Mouse (Mus musculus) gastrocnemius, postnatal 14 days (tissue): ENCODE measurements around the gene Prr14l. TPM values are rescaled to one million over a fixed set of nuclear protein-coding genes. Genes with fewer than 3 reads are reported as not detected.
"Not testable (repeated sequence)": the region's sequence is repeated elsewhere in the genome, so short reads cannot be mapped to it uniquely, and the experiment has no call there.

Source experiments
- DNase-seq: peaks from one replicate; pipeline ENCODE4 v3.0.0; 2021; ENCODE audit warnings: mixed read lengths
- intact Hi-C: fragments of 180-260 bp; cut with DNase I; formaldehyde crosslinking; loops from one replicate; pipeline ENCODE4 v1.15.1; 2025; ENCODE audit warnings: low total_unique reads
- long read RNA-seq, 2 experiments: library from polyadenylated mRNA; stranded (forward); transcript quantifications; one replicate each; pipeline ENCODE4 v2.0.0; 2021
- total RNA-seq, 2 experiments: library from RNA; stranded (reverse); gene quantifications; 2 replicates each; pipeline ENCODE4 v1.2.3; 2021

Prr14l gene
- total RNA-seq = 1 to 10 TPM; 6.1 to 6.9 TPM
- long read RNA-seq, experiment 1, partial matches to known transcripts = 0 of 2 reads
- long read RNA-seq, experiment 1, other reads (novel, unspliced or antisense) = 2 of 2 reads
- long read RNA-seq, experiment 2, partial matches to known transcripts = 0 of 1 reads
- long read RNA-seq, experiment 2, other reads (novel, unspliced or antisense) = 1 of 1 reads

DNA sequence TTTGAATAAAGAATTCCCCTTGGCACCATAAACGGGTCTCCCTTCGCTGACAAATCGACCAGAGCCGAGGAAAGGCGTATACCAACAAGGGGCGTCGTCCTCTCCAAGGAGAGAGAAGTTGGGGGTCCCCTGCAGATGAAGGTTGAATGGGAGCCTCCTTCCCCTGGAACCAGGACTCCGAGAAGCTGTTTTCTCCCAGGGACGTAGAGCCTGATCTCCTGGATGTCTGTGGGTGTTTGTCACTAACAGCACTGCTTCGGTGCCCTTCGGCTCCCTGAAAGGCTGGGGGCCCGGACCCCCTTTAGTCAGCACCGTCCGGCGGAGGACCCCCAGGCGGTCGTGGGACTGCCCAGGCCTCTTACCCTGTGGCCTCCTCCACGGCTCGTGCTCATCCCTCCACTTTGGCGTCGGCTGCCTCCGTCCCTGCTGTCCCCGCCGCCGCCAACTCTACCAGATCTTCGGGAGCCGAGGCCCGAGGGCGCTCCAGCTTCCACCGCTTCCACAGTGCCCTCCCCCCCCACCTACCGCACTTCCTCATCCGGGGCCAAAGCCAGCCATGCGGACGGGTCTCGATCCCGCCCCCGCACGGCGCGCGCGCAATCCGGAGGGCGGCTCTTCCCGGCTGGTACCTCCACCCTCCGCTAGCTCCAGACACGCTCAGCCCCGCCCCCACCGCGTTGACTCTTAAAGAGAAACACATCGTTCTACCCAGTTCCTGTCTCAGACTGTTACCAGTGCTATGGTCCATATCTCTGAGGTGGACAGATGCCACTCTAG, at the start of gene Prr14l:
Gene Prr14l (minus strand): TSS at position 526 of the 777 bp plus-strand sequence.
- peak; percentile 98 for DNase-seq
- intact Hi-C loops = loop anchor here (10.0 kb wide), 1 partner anchor 69 kb away; the partner anchor contains the start of gene Pisd

DNA sequence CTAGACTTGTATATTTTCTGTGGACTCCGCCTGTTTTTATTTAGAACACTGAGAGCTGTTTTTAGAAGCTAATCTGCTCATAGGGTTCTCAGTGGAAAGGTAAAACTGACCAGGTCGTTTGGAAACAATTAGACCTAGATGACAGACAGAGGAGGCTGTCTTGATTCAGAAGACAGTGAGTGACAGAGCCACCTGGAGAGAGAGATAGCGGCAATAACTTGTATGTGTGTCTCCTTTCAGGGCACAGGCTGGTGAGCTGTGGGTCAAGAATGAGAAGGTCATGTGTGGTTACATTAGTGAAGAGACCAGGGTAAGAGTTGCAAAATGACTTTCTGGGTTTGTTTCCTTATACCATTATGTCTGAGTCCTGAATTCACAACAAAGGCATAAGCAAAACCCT, 32.7 kb upstream of the Prr14l start:
- no peak for DNase-seq
- intact Hi-C loops = no loop called here

DNA sequence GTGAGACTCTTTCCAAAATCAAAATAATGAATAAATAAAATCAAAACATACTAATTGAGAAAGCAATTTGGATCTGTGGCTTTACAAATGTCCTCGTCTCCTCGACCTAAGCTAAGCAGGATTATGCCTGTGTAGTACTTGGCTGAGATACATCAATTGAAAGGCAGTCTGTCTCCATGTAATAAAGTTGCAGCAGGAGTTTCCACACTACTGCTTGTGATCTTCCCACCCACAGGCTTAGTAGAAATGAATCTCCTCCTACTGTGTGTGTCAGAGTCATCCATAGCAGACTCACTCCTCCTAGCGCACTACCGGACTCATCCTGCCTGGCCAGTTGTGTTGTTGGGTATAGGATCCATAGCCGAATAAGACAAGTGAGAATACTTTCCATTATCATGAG, 18.3 kb upstream of the Prr14l start:
- DNase-seq = no peak
- intact Hi-C loops = no loop called here

DNA sequence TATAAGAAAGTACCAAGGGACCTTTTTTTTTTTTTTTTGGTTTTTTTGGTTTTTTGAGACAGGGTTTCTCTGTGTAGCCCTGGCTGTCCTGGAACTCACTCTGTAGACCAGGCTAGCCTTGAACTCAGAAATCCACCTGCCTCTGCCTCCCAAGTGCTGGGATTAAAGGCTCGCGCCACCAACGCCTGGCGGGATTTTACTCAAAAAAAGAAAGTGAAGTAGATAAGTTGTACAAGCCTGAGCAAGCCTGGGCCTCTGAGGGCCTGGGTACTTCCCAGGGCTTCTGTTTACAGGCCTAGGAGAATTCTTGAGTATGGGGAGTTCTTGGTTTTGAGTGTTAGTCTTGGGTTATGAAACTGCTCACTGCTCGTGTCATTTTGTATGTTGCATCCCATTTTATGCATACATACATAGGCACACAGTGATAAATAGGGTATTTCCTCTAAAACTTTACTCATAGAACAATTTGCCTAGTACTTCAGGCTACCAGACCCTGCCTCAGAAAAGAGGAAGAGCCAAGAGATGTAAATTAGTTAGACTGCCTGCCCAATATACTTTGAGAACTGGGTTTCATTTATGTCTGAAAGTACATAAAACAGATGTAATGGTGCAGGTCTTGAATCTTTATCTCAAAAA, 15.5 kb upstream of the Prr14l start:
- intact Hi-C loops = no loop called here
- DNase-seq = no peak

DNA sequence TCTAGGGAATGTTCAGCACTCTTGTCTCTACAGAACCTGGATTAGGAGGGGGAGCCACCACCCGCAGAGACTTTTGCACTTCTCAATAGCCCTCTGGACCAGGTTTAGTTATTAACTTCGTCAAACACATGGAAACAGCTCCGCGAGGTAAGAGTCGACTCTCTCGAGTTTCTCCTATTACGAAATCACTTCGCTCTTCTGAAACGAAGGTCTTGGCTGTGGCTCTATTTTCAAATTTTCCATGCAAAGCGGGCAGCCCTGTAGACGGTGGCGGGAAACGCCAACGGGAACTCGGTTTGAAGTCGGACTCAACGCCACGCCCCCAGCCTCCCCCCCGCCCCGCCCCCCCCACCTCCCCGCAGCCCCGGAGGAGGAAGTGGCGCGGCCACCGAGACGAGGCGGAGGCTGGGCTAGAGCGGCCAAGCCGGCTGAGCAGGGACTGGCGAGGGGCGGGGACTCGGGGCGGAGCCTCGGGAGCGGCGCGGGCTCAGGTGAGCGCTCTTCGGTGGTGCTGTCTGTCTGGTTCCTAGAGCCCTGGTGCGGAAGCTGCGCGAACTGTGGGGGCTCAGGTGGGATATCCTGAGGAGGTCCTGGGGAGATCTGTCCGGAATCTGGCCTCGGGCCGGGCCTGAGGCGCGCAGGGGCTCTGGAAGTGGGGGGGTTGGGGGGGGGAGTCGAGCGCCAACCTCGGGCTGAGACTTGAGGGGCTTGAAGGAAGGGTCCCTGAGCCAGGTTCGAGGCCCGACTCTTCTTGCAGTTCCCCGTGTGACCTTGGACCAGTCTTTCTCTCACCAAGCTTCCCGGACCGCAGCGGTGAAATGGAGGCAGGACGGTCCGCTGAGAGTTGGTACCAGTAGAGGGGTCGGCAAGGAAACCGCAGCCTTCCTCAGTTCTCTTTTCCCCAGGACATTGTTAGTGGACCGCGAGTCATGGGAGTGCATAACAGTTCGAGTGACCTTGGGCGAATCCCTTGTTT, 9.5 kb upstream of the Prr14l start, which contains the start of gene Depdc5:
Gene Depdc5 (plus strand): TSS at position 449 of the 976 bp plus-strand sequence.
- intact Hi-C loops = no loop called here
- DNase-seq = peak; percentile 95

DNA sequence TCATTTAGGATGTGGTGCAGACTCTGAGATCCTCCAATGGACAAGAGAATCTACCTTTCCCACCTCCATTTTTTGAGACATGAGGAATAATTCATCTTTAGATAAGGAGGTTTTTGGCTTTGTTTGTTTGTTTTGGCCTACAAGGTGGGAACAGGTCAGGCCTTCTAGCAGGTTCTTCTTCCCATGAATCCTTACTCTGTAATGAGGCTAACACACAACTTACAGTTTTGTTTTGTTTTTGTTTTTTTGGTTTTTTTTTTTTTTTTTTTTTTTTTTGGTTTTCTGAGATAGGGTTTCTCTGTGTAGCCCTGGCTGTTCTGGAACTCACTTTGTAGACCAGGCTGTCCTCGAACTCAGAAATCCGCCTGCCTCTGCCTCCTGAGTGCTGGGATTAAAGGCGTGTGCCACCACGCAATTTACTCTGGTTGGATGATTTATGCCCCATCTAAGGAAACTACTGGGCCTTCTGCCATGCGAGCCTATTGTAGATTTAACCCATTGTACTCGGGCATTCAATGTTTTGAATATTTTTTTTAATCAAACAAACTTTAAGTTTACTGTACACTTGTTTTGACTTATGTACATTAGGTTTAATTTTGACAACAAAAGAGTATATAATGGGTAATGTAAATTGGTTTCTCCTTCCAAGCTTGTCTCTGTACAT, 8.5 kb upstream of the Prr14l start:
- no peak for DNase-seq
- intact Hi-C loops = no loop called here

DNA sequence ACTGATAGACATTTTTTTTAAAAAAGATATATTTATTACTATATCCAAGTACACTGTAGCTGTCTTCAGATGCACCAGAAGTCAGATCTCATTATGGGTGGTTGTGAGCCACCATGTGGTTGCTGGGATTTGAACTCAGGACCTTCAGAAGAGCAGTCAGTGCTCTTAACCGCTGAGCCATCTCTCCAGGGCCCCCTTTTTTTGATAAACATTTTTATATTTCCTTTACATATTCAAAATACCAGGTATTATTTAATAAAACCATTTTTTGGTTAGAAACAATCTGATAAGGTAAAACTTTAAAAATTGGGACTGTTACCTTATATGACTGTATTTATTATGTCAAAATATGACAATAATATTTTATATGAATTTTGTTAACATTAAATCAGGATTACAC, 7.0 kb upstream of the Prr14l start:
- no peak for DNase-seq
- intact Hi-C loops = no loop called here

DNA sequence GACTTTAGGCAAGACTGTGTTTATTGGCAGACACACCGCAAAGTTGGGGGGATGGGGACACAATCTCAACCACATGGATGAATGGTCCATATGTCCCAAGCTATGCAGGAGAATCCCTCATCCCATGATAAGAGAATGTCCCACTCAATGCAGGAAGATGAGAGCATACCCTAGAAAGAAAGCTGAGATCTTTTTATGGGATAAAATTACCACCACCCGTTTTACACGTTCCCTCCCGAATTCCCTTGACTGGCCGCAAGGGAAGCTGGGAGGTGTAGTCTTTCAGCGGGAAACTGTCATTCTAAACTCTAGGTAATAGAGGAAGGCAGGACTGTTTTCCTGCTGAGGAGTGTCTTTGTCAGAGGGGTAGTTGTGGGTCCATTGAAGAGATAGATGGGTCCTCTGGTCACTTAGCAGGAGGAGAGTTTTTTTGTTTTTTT, 3.7 kb upstream of the Prr14l start:
- peak; percentile 30 for DNase-seq
- intact Hi-C loops = loop anchor here (10.0 kb wide), 1 partner anchor 73 kb away; the partner anchor contains the start of gene Pisd

DNA sequence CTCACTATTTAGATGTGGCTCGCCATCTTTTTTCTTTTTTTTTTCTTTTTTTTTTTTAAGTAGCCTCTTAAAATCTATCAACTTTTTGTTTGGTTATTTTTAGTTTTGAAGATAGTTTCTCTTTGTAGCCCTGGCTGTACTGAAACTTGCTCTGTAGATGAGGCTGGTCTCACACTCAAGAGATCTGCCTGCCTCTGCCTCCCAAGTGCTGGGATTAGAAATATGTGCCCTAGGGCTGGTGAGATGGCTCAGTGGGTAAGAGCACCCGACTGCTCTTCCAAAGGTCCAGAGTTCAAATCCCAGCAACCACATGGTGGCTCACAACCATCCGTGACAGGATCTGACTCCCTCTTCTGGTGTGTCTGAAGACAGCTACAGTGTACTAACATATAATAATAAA, 1.2 kb upstream of the Prr14l start:
- intact Hi-C loops = loop anchor here (10.0 kb wide), 1 partner anchor 70 kb away; the partner anchor contains the start of gene Pisd
- not testable (repeated sequence) for DNase-seq

DNA sequence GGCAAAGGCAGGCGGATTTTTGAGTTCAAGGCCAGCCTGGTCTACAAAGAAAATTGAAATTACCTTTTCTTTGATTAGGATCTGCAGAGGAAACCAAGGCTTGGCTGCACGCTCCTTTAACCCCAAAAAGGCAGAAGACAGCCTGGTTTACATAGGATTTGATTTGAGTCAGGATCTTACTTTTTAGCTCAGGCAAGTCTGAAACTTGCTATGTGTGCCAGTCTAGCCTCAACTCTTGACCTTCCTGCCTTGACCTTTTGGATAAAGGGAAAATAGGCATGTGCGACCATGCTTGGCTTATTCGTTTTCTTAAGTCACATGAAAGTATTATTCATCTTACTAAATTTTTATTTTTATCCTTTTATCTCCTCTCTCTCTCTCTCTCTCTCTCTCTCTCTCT, 762 bp upstream of the Prr14l start:
- intact Hi-C loops = loop anchor here (10.0 kb wide), 1 partner anchor 70 kb away; the partner anchor contains the start of gene Pisd
- no peak for DNase-seq

DNA sequence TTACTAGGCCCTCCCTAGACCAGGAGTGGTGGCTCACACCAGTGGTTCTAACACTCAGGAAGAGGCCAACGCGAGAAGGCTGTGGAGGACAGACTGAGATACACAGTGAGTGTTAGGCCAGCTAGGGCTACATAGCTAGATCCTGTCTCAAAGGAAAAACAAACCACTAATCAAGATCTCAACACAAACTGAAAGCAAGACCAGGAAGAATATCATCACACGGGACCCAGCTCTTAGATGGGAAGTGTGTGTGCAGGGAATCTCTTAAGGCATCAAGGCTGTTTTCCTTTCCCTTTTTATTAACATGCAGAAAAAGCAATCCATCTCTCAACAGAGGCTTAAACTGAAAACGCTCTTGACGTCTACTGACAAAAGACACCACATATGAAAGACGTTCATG, 2.0 kb downstream of the Prr14l start:
- intact Hi-C loops = loop anchor here (10.0 kb wide), 1 partner anchor 67 kb away; the partner anchor contains the start of gene Pisd

DNA sequence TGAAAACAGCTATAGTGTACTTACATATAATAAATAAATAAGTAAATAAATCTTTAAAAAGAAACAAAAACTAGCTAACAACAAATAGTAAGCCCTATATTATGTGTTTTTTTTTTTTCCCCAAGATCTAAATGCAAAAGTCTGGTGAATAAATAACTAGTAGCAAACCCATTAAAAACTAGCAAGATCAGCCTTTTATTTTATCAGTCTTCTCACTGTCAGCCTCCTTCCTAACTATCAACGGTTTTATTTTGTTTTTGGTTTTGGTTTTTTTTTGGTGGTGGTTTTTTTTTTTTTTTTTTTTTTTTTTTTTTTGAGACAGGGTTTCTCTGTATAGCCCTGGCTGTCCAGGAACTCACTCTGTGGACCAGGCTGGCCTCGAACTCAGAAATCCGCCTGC, 4.5 kb downstream of the Prr14l start:
- DNase-seq, intact Hi-C loops: not testable (repeated sequence)

More for the DNA sequence above, 2.0 kb downstream of the Prr14l start:
- no peak for DNase-seq

DNA sequence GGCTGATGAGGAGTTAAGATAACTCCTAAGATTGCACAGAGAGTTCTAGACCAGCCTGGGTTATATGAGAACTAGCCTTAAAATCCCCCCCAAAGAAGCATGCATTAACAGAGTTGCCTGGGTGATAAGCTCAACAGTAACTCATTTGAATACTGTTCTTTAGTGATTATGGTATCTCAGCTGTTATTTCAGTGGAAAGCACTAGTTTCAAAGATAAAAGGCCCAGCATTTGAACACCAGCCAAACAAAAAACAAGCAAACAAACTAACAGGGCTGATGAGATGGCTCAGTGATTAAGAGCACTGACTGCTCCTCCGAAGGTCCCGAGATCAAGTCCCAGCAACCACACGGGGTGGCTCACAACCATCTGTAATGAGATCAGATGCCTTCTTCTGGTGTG, 4.9 kb downstream of the Prr14l start:
- intact Hi-C loops = no loop called here
- DNase-seq = no peak

DNA sequence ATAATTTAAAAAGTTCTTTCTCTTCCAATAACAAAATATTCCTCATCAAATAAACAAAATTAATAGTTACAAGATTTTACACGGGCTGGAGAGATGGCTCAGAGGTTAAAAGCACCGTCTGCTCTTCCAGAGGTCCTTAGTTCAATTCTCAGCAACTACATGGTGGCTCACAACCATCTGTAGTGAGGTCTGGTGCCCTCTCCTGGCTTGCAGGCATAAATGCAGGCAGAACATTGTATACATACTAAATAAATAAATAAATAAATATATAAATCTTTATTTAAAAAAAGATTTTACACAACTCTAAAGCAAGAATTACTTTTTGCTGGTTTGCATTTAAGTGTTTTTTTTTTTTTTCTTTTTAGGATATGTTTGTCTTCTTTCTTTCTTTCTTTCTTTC, 14.0 kb downstream of the Prr14l start:
- intact Hi-C loops = no loop called here

DNA sequence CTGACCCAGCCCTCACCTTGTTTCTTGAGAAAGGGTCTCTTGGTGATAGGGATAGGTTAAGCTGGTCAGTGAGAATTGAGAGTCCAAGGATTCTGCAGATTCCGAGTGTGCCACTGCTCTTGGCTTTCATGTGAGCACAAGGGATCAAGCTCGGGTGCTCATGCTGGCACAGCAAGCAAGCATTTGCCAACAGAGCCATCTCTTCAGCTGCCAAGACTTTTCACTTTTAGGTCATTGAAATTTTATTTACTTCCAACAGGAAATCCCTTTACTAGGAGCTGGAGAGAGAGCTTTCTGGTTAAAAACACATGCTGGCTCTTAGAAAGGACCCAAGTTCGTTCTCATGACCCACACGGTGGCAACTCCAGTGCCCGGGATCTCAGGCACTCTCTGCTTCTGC, 17.1 kb downstream of the Prr14l start:
- no peak for DNase-seq
- intact Hi-C loops = no loop called here

More for the DNA sequence above, 14.0 kb downstream of the Prr14l start:
- no peak for DNase-seq

DNA sequence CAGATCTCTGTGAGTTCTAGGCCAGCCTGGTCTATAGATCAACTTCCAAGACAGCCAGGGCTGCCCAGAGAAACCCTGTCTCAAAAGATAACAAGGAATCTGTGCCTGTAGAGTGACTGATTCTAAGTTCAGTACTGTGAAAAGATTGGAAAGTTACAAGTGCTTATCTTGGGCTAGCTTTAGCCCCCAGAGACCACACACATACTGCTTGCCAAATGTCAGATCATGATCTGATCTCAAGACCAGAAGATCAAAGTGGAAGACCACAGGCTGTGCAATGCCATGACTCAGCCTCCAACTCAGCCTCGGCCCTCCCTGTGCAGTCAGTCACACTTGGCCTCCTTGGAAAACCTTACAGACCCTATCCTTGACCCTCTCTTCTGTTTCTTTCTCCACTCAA, 19.6 kb downstream of the Prr14l start:
- intact Hi-C loops = no loop called here
- DNase-seq = no peak

DNA sequence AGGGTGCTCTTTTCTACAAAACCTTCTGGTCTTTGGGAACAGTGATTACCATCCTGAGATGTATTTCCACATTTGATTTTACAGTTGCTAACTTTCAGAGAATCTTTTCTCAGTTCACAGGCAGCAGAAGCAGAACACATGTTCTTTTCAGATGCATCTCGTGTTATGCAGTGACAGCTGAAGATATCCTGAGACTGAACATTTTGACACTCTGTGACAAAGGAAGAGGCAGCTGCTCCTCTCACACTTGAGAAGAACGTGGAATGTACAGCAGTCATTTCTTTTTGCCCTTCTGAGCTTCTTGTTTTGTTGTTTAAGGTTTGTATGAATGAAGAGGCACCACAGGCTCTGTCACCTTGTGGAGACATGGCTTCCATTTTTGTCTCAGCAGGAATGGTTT, 24.0 kb downstream of the Prr14l start:
- DNase-seq = no peak
- intact Hi-C loops = no loop called here

DNA sequence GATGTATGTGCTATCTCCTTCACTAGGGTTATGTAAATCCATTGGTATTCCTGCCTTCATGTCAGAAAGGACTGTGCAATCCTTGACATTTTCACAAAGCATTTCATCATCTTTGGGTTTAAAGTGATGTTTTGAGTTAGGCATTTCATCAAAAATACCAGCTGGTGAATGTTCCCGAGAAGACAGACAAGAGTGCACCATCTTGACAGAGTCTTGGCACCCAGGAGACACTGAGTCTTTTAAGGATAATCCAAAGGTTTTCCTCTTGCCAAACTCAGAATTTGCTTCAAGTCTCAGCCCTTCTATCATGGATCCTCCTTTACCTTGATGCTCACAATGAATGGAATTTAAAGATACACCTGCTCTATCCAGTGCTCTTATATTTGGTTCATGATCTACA, 25.3 kb downstream of the Prr14l start:
- intact Hi-C loops, DNase-seq: not testable (repeated sequence)

DNA sequence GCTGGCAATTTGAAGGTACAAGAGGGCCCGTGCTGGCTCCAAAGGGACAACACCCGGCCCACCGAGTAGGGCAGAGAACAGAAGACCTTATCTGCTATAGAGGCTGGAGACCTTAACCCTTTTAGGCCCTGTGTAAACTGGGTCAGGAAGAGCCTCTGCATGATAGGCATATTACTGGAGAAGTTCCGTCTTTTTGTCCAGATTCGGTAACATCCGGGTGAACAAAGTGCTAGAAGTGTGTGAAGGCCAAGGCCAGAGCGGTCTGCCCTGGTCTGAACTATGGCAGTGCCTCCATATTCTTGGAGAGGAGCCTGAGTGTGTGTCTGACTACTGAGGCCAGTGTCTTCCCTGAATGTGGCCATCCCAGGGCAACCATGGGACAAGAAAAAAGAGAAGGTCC, 27.0 kb downstream of the Prr14l start, which contains the start of gene Gm20671:
Gene Gm20671 (minus strand): TSS at position 101 of the 400 bp plus-strand sequence.
- intact Hi-C loops = no loop called here
- DNase-seq = no peak
